Mouse (Mus musculus) WW6 (cell line): ENCODE data around the gene Tigd3.

Experiments used
- DNase-seq: peaks from one replicate; pipeline ENCODE4 v3.0.0-alpha.2; 2013; ENCODE audit warnings: low read depth, low spot score

The Tigd3 gene

DNA sequence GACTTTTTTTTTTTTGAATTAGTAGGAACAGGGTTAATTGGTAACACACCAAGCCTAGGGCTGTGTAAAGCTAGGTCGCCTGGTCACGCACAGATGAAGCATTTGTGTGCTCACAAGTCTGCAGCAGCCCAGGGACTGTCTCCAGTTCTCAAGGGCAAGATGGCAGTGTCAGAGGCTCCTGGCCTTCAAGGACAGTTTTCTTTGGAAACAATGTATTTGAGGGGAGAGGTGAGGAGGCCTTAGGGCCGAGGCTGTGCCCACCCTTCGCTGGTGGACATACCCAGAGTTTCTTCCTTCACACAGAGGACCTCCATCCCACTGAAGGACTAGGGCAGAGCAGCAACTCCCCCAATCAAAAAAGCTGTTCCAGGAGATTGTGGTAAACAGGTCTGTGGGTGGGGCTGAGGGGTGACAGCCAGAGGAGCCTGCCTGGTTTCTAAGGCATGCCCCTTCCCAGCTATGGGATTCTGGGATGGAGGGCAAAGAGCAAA lies 46.6 kb downstream of the Tigd3 start:
- DNase-seq = no peak

- DNase-seq = peak; percentile 88
These were observed 47.2 kb downstream of the Tigd3 start for GRCm38 (mm10) chr19:5846557-5847305.

- DNase-seq = no peak
These were observed 47.8 kb downstream of the Tigd3 start for GRCm38 (mm10) chr19:5846154-5846553.

DNA sequence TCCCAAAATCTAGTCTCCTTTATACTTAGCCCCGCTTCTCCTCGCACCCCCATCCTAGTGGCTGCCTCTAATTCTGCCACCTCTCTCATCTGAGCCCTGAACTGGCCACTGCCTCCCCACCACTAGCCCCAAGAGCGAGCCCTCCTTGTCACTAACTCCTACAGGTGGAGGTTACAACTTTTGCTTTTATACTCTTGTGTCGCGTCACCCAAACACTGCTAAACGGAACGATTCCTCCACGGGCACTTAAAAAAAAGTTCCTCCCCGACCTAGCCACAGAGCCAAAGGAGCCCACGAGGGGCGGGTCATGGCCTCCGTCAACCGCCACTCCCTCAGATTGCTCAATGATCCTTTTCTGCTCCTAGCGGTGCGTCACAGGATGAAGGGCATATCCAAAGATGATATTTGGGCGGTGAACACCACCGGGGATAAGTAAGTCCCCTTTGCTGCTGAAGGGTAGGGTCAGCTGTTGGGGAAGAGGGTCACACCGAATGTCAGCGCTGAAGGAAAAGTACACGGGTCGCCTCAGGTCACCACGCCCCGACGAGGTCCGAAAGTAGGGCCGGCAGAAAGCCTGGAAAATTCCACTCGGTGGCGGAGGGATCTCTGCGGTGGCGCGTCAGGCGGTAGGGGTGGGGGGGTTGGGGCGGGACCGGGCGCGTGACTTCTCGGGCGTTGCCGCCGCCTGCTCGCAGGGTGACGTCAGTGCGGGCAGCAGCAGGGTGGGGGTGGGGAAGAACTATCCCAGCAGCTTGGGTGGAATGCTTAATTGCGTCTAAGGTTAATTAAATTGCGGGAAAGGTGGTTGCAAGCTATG lies 48.4 kb downstream of the Tigd3 start:
- peak; percentile 91 for DNase-seq

- DNase-seq = no peak
These were observed 49.1 kb downstream of the Tigd3 start for GRCm38 (mm10) chr19:5844831-5845318.

- no peak for DNase-seq
These were observed 49.9 kb downstream of the Tigd3 start for GRCm38 (mm10) chr19:5843781-5844691.

DNA sequence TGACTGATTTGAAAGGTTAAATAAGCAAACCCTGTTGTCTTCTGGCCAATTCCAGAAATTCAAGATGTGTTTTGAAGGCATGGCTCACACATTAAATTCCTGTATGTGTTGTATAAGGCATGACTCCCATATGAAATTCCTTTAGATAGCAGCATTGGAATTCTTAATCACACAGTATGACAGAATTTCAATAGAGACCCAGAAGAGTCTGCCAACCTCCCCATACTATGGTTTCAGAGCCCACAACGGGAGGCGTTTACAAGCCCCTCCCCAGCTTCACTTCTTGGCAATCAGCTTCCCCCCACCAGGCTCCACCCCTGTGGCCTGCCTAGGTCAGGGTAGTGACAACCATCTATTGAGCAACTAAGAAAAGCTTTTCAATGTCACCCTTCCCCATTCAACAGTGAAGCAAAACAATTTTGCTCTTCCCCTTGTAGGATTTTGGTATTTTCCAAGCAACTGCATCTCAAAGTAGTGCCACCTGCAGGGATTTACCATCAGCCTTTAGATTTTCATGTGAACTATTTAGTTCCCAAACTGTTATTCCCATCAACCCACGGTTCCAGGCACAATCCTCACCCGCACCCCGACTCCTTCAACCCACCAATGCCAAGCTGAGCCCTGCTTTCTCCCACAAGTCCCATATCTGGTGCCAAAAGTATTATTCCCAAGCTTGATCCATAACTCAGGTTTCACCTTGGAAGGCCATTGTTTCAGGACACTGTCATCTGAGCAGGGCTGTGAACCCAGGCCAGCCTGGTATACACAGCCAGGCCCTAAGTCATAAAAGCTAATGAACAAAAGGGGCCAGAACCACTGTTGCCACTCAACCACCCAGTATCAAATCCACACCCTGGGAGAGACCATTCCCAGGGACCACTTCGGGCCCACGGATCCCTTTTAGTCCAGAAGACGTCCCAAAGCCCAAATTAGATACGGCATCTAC lies 50.9 kb downstream of the Tigd3 start:
- DNase-seq = no peak

DNA sequence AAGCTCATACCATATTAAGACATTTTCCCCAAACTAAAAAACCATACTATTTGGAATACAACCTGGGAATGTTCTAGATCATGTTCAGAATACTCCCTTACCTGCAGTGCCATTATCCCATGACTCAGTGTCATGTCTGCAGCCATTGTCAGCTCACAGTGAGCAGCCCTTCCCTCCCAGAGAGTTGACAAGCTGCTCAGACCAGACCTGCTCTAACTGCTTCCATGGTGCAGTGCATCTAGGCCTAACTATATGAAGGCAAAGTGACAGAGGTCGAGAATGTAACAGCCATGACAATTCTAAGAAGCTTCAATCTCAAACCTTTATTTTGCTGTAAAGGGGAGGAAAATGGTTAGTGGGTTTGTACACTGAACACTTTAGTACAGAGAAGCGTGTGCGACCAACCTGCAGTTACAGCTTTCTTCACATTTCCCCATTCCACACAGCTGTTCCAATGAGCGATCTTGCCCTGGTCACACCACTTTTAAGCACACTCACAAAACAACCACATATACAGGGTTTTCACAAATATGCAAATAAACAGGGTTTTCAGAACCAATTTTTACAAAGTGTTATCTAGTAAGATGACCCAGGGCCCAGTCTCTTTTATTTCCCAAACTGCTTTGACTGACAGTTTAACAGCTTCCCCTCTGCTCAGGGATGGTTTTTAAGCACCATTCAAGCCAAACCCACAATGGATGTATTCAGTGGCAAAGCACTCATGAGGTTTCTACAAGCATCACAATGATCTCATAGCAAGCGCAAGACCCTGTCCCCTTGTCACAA lies 51.8 kb downstream of the Tigd3 start:
- DNase-seq = no peak

DNA sequence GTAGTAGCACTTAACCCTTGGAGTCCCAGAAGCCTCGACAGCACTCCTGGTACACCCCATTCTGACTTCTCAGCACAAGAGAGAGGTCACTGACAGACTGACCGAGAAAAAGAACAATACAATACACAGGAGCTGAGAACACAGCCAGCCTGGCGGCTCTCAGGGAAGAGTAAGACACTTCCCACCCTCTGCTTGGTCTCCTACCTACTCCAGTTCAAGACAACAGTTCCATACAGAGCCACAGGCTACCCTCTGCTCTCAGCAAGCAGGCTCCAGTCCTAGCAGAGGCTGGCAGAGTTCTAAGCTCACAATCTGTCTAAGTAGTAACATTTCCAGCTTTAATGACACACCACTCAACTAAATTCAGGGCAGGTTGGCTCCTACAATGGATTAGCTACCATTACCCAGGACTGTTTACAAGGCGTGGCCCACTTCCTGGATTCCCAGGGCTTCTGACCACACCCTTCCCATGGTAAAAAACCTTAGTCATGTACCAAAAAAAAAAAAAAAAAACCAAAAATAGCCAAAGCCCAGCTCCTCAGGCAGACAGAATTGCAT lies 52.5 kb downstream of the Tigd3 start:
- DNase-seq = no peak
